8 mouse cellular contexts compared by ENCODE assay signal in the genomic region with DNA sequence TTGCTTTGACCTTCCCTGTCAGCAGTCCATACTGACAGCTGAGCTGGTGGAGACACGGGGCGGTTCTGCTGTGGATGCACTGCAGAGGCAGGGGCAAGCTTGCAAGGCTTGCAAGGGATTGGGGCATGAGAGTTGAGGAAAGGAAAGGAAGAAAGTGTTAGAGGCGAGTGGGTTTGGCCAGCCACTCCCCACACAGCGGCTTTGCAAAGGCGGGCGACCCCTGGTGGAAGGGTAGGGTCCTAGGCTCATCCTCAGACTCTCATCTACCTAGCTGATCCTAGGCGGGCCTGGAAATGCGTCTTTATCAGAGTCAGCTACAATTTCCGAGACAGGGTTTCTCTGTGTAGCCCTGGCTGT. TPM values are rescaled to one million over a fixed set of nuclear protein-coding genes. Genes with fewer than 3 reads are reported as not detected.
DNase-seq lines count a peak whose midpoint lies in the region; ATAC-seq and TF ChIP-seq lines count a peak whose summit lies in the region.

No protein-coding gene starts in this region.

- ATAC-seq in common myeloid progenitor, adult 5-6 weeks (replicated peaks; ENCODE audit: low read depth, poor library complexity, severe bottlenecking): peak; percentile 42

- 0 out of 2 replicates have a peak overlapping the region, but pooled peaks have one; percentile 10 for H3K27ac ChIP-seq in small intestine, adult 2 months (ENCODE audit: insufficient read depth, low read depth, low read length)

- H3K27me3 ChIP-seq in small intestine, adult 2 months (ENCODE audit: control insufficient read depth, insufficient read depth, low read length): no peaks in the 10 kb centered on the region

- peak; percentile 70 for TF ChIP-seq CTCF in small intestine, adult 2 months (IDR thresholded peaks at IDR 0.05; ENCODE audit: extremely low read depth, insufficient read length, insufficient replicate concordance, low read depth, low read length)

- WGBS in small intestine, adult 2 months: 5% methylated on average over 9 of the region's 9 CpGs

- H3K4me1 ChIP-seq in small intestine, adult 2 months (ENCODE audit: control insufficient read depth, insufficient read depth, insufficient read length, low read length): peaks cover 10% of the 10 kb centered on the region

- H3K36me3 ChIP-seq in small intestine, adult 2 months (ENCODE audit: control insufficient read depth, insufficient read depth, low read length): no peaks in the 10 kb centered on the region

- TF ChIP-seq POLR2A in small intestine, adult 2 months (IDR thresholded peaks at IDR 0.05; ENCODE audit: low read depth, low read length): no peak

- DNase-seq in right cerebral cortex, postnatal 4 days: peak; percentile 73
- DNase-seq in right cerebral cortex, postnatal 36 days (ENCODE audit: low spot score in 2 of 2): no peak
- DNase-seq in heart, adult 8-10 months (ENCODE audit: low spot score): peak; percentile 76
- DNase-seq in kidney, adult 9 months: peak; percentile 86
- peak; percentile 88 for DNase-seq in lung, postnatal 14 days
- peak; percentile 69 for DNase-seq in yolk sac, embryonic 10.5 days (ENCODE audit: low spot score)

- peak overlapping the region; percentile 13 for H3K4me3 ChIP-seq in small intestine, adult 2 months (ENCODE audit: low read depth, low read length)

RNA-seq across cellular contexts. Expression of gene Slc48a1, which starts 4.4 kb away (rescaled TPM):
- total RNA-seq in common myeloid progenitor, adult 5-6 weeks (2017): 55.3 and 57.2 TPM in 2 replicates
- total RNA-seq in heart, adult 8-10 months (2022): 10 to 100 TPM; 63.6 to 76.6 (median 67.9) TPM
- polyA plus RNA-seq in small intestine, adult 2 months (2012; rRNA removed): 20.8 and 22.1 TPM in 2 replicates

RNA-seq across cellular contexts. Expression of gene Rapgef3, which starts 15.0 kb away (rescaled TPM):
- 6.1 and 7.5 TPM in 2 replicates for total RNA-seq in common myeloid progenitor, adult 5-6 weeks (2017)
- total RNA-seq in heart, adult 8-10 months (2022): 10 to 100 TPM; 20.5 to 27.4 (median 23.8) TPM
- polyA plus RNA-seq in small intestine, adult 2 months (2012; rRNA removed): 11.3 and 17.1 TPM in 2 replicates

RNA-seq across cellular contexts. Expression of gene Endou, which starts 51.6 kb away (rescaled TPM):
- total RNA-seq in common myeloid progenitor, adult 5-6 weeks (2017): 0.49 and 2.3 TPM in 2 replicates
- 1 to 10 TPM; 1.3 to 2.3 (median 1.7) TPM for total RNA-seq in heart, adult 8-10 months (2022)
- polyA plus RNA-seq in small intestine, adult 2 months (2012; rRNA removed): 0.24 and 0.51 TPM in 2 replicates

Comparison
In these comparisons a context has a peak if more than half of its experiments do, and no peak if none do; other contexts are left out.
1. DNase-seq: peak in right cerebral cortex, postnatal 4 days (single experiment), heart, adult 8-10 months (single experiment), kidney, adult 9 months (single experiment), lung, postnatal 14 days (single experiment) and yolk sac, embryonic 10.5 days (single experiment); none in right cerebral cortex, postnatal 36 days (0 of 2).